Mouse (Mus musculus) heart, embryonic 12.5 days (tissue): ENCODE measurements around the gene Aatf. TPM values are rescaled to one million over a fixed set of nuclear protein-coding genes. Genes with fewer than 3 reads are reported as not detected.

Experiments
- ATAC-seq: fragments of 200-750 bp; cut with Nextera tagmentation; 2 replicates; pipeline ENCODE4 v1.8.0; 2017; ENCODE audit warnings: moderate TSS enrichment, moderate library complexity; ENCODE audit not compliant: insufficient number of reproducible peaks, low FRiP score
- H3K27ac ChIP-seq: fragments of 300-500 bp; sonication (generic); 2 replicates; pipeline ENCODE4 v1.5.1; 2016; ENCODE audit warnings: mild to moderate bottlenecking, moderate library complexity; ENCODE audit not compliant: poor library complexity, severe bottlenecking
- H3K27me3 ChIP-seq: fragments of 300-500 bp; sonication (generic); replicated peaks from 2 replicates; pipeline ENCODE4 v1.6.1; 2016; ENCODE audit warnings: mild to moderate bottlenecking, moderate library complexity
- H3K36me3 ChIP-seq: fragments of 300-500 bp; sonication (generic); 2 replicates; pipeline ENCODE4 v1.6.1; 2016; ENCODE audit warnings: mild to moderate bottlenecking, moderate library complexity
- H3K4me1 ChIP-seq: fragments of 300-500 bp; sonication (generic); replicated peaks from 2 replicates; pipeline ENCODE4 v1.6.1; 2016; ENCODE audit warnings: mild to moderate bottlenecking
- H3K4me2 ChIP-seq: fragments of 300-500 bp; sonication (generic); 2 replicates; pipeline ENCODE4 v1.6.1; 2016; ENCODE audit warnings: mild to moderate bottlenecking, moderate library complexity
- H3K4me3 ChIP-seq: fragments of 300-500 bp; sonication (generic); 2 replicates; pipeline ENCODE4 v1.5.1; 2016; ENCODE audit warnings: mild to moderate bottlenecking
- H3K9ac ChIP-seq: fragments of 300-500 bp; sonication (generic); 2 replicates; pipeline ENCODE4 v1.6.1; 2016; ENCODE audit warnings: mild to moderate bottlenecking, moderate library complexity
- H3K9me3 ChIP-seq: fragments of 300-500 bp; sonication (generic); replicated peaks from 2 replicates; pipeline ENCODE4 v1.6.1; 2016; ENCODE audit warnings: mild to moderate bottlenecking, moderate library complexity
- WGBS: fragments of 180-500 bp; shearing (Covaris S2); methylation state at CpG from one replicate; pipeline ENCODE4 v1.1.7; 2016; 5-methylcytosine and 5-hydroxymethylcytosine counted together
- polyA plus RNA-seq: library from polyadenylated mRNA; unstranded; fragments of >200 nt; fragmentation: Nextera tagmentation; extraction: Ambion mirVana; gene quantifications from 2 replicates; pipeline ENCODE4 v1.2.1, GENCODE M21; 2016

Aatf gene
- polyA plus RNA-seq, 1 experiment from 2014 or later: 28.6 TPM

DNA sequence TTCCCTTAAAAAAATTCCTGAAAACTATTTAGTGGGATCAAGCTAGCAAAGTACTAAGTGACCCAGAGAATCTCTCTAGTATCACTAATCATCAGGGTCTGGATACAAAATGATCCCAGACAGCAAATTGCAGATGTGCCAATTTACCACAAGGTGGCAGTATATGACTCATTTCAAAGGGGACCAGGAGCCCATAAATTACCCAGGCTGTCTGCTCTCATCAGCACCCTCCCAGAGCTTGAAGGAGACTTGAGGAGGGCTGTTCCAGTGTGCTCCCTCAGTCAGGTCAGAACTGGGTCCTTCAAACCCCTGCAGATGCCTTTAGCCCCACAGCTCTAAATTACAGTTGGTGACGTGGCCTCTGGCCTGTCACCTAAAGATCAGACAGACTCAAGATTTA is 83.7 kb downstream of the Aatf start:
- H3K4me3 ChIP-seq: no peak overlapping the region
- no peaks in the 10 kb centered on the region for H3K27me3 ChIP-seq
- no peak for ATAC-seq
- no peaks in the 10 kb centered on the region for H3K9me3 ChIP-seq
- no peak overlapping the region for H3K4me2 ChIP-seq
- 62% methylated on average over 1 of the region's 1 CpGs for WGBS
- H3K36me3 ChIP-seq: peaks cover 4% of the 10 kb centered on the region; the same call in 1 of the 2 replicates
- H3K9ac ChIP-seq: no peak overlapping the region
- no peaks in the 10 kb centered on the region for H3K4me1 ChIP-seq
- no peak overlapping the region for H3K27ac ChIP-seq

DNA sequence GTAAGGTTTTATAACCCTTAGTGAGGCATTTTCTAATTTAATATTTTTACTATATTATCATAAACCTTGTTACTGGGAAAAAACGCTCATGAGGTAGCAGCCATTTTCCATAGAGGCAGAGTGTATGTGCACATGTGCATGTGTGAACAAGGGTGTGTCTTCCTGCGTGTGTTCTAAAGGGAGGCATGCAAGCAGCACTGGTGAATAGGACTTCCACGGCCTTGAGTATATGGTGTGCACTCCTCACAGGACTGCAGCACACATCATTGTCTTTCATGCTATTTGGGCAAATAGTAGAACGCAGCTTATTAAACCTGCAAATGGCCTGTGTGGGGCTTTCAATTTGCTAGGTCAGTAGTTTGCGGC is 86.7 kb downstream of the Aatf start:
- no peaks in the 10 kb centered on the region for H3K9me3 ChIP-seq
- H3K36me3 ChIP-seq: no peaks in the 10 kb centered on the region; the same call in 1 of the 2 replicates
- no peaks in the 10 kb centered on the region for H3K27me3 ChIP-seq
- peaks cover 12% of the 10 kb centered on the region for H3K4me1 ChIP-seq
- no peak overlapping the region for H3K4me2 ChIP-seq
- ATAC-seq: no peak
- H3K9ac ChIP-seq: no peak overlapping the region
- H3K4me3 ChIP-seq: no peak overlapping the region
- WGBS: 89% methylated on average over 5 of the region's 5 CpGs
- H3K27ac ChIP-seq: no peak overlapping the region

DNA sequence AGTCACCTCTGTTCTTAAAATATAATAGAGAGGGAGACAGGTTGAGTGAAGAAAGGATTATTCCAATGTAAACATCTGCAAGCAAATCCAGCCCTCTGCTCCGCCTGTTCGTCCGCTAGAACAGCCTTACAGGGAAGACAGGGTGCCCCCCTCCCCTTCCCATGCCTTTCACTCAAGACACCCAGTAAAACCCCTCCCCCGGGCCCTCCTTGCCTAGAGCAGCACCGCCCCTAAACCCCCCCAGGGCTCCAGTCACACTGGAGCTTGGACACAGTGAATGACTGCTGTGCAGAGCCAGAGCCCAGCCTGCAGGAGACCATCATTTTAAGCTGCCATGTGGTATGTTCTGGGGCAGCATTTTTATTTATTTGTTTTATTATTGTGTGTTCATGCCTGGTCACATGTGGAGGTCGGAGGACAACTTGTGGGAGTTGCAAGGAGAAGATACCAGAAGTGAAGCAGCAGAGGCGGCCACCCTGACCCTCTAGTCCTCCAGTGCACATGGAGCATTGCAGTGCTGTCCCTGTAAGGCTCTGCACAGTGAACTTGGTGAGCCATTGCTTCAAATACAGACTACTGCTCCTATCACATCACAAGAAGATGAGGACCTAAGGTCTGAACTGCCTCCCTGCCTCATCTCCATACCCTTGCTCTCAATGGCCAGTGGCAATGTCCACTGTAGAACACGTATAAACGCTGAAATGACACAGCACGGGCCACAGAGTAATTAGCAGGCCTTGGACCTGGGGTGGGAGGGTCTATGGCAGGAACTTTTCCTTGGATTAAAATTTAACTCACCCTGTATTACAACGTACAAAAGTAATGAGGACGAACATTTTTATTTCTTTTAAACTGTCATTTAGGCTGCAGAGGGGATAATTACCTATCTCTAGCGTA is 87.3 kb downstream of the Aatf start:
- H3K9me3 ChIP-seq: no peaks in the 10 kb centered on the region
- H3K4me2 ChIP-seq: no peak overlapping the region
- ATAC-seq: no peak
- H3K4me1 ChIP-seq: peaks cover 12% of the 10 kb centered on the region
- H3K27me3 ChIP-seq: no peaks in the 10 kb centered on the region
- no peak overlapping the region for H3K27ac ChIP-seq
- no peak overlapping the region for H3K4me3 ChIP-seq
- H3K36me3 ChIP-seq: no peaks in the 10 kb centered on the region
- 70% methylated on average over 13 of the region's 13 CpGs for WGBS
- no peak overlapping the region for H3K9ac ChIP-seq

DNA sequence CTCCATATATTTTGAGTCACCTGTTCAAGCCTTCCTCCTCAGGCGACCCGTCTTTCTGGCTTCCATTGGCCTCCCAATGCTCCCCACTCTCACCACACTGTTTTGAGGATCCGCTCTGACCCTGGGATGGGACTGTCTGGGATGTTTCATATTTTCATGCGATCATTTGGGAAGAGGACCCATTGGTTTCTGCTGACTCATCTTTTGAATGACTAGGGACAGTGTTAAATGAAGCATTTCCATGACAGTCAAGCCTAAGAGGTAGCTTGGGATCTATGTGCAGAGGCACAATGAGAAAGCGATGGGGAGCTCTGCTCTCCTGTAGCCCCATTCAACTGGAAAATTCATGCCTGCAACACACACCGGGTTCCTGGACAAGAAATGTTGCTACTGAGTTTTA is 92.5 kb downstream of the Aatf start:
- no peaks in the 10 kb centered on the region for H3K36me3 ChIP-seq
- no peak overlapping the region for H3K4me3 ChIP-seq
- H3K27ac ChIP-seq: no peak overlapping the region
- peaks cover 12% of the 10 kb centered on the region for H3K4me1 ChIP-seq
- no peaks in the 10 kb centered on the region for H3K9me3 ChIP-seq
- ATAC-seq: no peak
- 85% methylated on average over 6 of the region's 6 CpGs for WGBS
- H3K4me2 ChIP-seq: no peak overlapping the region
- no peak overlapping the region for H3K9ac ChIP-seq
- H3K27me3 ChIP-seq: no peaks in the 10 kb centered on the region

DNA sequence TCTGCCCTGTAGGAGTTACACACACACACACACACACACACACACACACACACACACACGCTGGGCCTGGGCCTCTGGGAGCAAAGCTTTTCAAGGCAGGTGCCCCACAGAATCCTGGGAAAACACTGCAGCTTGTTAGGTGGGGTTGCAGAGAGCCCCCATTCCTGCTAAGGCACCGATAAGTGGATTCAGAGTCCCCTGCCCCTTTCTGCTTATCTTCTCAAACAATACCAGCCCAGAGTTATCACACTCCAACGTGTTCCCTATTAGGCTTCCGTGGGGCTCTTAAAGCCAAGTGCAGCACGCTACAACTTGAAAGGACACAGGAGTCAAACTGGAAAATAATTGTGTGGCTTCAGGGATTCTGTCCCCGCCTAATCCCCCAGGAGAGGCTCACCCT is 100.2 kb downstream of the Aatf start:
- Histone ChIP-seq H3K9ac (no peak overlapping the region), H3K36me3 (no peaks in the 10 kb centered on the region), H3K27me3 (0 out of 2 replicates have a peak, but pooled peaks cover 3% of the 10 kb centered on the region), H3K9me3 (no peaks in the 10 kb centered on the region), H3K4me3 (no peak overlapping the region), H3K4me1 (peaks cover 32% of the 10 kb centered on the region), H3K4me2 (peak overlapping the region; percentile 28; the same call in 1 of the 2 replicates), H3K27ac (peak overlapping the region; percentile 19; the same call in 1 of the 2 replicates)
- ATAC-seq: peak; percentile 44; the same call in 1 of the 2 replicates
- 23% methylated on average over 6 of the region's 6 CpGs for WGBS

DNA sequence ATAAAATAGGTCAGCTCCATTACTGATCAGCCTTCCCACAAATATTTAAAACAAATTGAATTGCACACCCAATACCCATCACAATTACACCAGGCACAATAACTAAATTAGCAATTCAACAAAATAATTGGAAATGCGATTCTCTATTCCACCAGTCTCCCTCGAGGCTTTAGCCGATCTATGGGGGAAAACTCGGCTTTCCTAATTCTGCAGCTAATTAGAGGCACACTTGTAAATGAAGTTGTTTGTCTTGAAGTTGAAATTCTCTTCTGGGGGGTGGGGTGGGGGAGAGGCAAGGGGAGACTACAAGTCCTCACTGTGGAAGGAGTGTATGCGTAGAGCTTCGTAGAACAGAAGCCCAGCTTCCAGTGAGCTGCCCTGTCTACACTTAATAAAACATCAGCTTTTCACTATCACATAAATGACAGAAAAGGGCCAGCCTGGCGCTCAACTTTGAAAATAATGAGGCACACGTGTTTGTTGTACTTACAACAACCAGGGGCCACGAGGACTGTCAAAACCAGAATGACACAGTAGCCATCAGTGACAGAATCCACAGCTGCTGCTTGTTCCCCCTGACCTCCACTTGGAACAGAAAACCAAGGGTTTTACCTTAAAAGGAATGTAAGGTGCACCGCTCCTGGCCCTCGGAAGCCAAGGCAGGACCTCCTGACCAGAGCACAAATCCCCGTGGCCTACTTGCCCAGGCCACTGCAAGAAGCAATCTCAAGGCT is 101.0 kb downstream of the Aatf start:
- Histone ChIP-seq H3K27me3 (0 out of 2 replicates have a peak, but pooled peaks cover 3% of the 10 kb centered on the region), H3K4me2 (no peak overlapping the region), H3K4me3 (no peak overlapping the region), H3K9me3 (no peaks in the 10 kb centered on the region), H3K27ac (no peak overlapping the region), H3K9ac (no peak overlapping the region), H3K36me3 (no peaks in the 10 kb centered on the region), H3K4me1 (peaks cover 32% of the 10 kb centered on the region)
- WGBS: 67% methylated on average over 12 of the region's 12 CpGs
- ATAC-seq: no peak

DNA sequence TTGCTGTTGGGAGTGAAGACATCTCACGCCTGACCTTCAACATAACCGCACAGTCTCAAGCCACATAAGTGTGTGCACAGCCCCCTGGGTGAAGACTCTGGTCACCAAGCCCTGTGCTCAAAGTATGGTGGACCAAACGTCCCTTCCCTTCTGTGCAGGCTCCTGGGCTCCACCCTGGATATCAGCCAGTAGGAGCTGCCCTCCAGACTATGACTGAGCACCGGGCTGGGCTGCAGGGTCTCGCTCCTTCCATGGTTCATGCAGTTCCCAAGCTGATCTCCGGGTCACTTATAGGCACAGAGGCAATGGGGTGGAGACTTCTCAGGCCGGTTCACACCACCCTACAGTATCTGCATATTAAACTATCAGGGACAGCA is 101.7 kb downstream of the Aatf start:
- 62% methylated on average over 7 of the region's 7 CpGs for WGBS
- Histone ChIP-seq H3K27ac (no peak overlapping the region), H3K27me3 (0 out of 2 replicates have a peak, but pooled peaks cover 3% of the 10 kb centered on the region), H3K4me3 (no peak overlapping the region), H3K4me1 (peaks cover 32% of the 10 kb centered on the region), H3K4me2 (no peak overlapping the region), H3K36me3 (no peaks in the 10 kb centered on the region), H3K9ac (no peak overlapping the region), H3K9me3 (peaks cover 3% of the 10 kb centered on the region)
- ATAC-seq: peak; percentile 26; the same call in 1 of the 2 replicates

DNA sequence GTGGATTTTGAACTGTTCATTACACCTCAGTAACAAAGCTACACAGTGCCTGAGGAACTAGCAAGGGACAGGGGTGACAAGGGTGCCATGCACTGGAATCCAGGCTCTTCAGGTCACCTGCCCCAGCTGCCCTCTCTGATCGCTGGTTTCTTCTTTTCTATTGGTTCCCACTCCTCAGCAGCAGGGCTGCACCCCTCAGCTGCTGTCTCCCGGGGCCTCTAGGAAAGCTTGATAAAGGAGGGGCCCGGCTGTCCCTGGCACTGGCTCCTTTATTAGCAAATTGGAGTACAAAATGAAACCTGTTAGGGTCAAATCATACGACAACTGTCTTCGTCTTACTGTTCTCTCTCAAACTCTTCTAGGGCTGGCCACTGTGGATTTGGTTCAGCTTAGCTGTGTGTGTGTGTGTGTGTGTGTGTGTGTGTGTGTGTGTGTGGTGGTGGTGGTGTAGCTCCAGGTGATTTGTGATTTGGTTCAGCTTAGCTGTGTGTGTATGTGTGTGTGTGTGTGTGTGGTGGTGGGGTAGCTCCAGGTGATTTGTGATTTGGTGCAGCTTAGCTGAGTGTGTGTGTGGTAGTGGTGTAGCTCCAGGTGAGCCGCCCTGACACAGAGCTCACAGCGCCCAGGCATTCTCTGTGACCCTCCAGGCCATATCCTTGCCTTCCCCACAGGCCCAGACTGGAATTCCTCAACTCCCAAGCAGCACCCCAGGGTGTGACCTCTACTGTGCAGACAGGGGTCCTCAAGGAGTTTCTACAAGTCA is 102.3 kb downstream of the Aatf start:
- H3K9me3 ChIP-seq: peaks cover 8% of the 10 kb centered on the region
- no peak overlapping the region for H3K27ac ChIP-seq
- 0 out of 2 replicates have a peak, but pooled peaks cover 3% of the 10 kb centered on the region for H3K27me3 ChIP-seq
- 57% methylated on average over 7 of the region's 7 CpGs for WGBS
- H3K4me1 ChIP-seq: peaks cover 32% of the 10 kb centered on the region
- H3K36me3 ChIP-seq: no peaks in the 10 kb centered on the region
- H3K9ac ChIP-seq: no peak overlapping the region
- ATAC-seq: no peak
- no peak overlapping the region for H3K4me3 ChIP-seq
- H3K4me2 ChIP-seq: no peak overlapping the region

DNA sequence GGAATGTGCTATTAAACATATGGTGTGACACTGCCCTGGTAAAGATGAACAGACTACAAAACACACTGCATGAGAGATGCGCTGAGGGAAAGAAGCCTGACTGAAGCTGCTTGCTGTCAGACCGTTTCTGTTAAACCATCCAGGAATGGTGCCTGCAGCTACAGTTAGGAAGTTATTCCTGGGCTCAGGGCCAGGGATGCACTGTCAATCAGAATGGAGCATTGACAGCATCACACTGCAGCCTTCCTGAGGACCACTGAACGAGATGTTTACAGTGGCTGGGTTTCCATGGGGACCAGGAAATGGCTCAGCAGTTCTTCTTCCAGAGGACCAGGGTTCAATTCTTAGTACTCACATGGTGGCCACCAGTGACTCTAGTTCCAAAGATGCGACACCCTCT is 102.9 kb downstream of the Aatf start:
- no peak for ATAC-seq
- Histone ChIP-seq H3K9ac (no peak overlapping the region), H3K27me3 (0 out of 2 replicates have a peak, but pooled peaks cover 3% of the 10 kb centered on the region), H3K9me3 (peaks cover 8% of the 10 kb centered on the region), H3K4me3 (no peak overlapping the region), H3K36me3 (no peaks in the 10 kb centered on the region), H3K4me2 (no peak overlapping the region), H3K27ac (no peak overlapping the region), H3K4me1 (peaks cover 32% of the 10 kb centered on the region)
- WGBS: 59% methylated on average over 4 of the region's 4 CpGs

DNA sequence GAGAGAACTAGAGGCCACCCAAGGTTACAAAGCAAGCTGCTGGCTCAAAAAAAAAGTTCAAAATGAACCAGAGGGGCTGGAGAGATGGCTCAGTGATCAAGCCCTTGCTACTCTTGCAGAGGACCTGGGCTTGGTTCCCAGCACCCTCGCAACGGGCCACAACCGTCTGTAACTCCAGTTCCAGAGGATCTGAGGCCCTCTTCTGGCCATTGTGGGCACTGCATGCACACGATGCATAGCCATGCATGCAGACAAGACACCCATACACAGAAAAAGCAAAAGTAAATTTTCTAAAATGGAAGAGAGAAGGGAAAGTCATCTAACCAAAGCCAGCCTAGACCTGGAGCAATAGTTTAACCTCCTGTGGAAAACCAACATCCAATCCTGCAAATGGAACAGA is 106.6 kb downstream of the Aatf start:
- no peak overlapping the region for H3K27ac ChIP-seq
- H3K4me3 ChIP-seq: no peak overlapping the region
- H3K9ac ChIP-seq: no peak overlapping the region
- no peak for ATAC-seq
- no peak overlapping the region for H3K4me2 ChIP-seq
- H3K27me3 ChIP-seq: no peaks in the 10 kb centered on the region
- H3K9me3 ChIP-seq: peaks cover 8% of the 10 kb centered on the region
- 90% methylated on average over 4 of the region's 4 CpGs for WGBS
- no peaks in the 10 kb centered on the region for H3K36me3 ChIP-seq
- peaks cover 31% of the 10 kb centered on the region for H3K4me1 ChIP-seq

DNA sequence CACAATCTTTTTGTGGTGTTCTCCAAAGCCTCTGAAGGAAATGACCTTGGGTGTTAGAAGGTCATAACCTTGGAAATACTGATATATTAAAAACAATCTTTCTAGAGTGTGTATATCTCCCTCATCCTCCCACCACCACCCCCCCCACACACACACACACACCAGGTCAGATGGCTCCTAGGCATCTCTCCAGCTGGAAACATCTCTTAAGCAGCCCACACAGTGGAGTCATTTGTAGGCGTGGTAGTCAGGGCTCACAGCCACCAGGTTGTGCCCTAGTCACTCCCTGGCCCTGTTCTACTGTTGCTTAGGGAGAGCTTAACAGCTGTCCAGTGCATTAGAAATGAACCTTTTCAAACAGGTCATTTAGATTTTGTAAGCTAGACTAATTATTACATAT is 118.3 kb downstream of the Aatf start:
- Histone ChIP-seq H3K4me2 (no peak overlapping the region), H3K4me1 (peaks cover 25% of the 10 kb centered on the region), H3K9ac (no peak overlapping the region), H3K4me3 (no peak overlapping the region), H3K36me3 (peaks cover 23% of the 10 kb centered on the region), H3K27me3 (no peaks in the 10 kb centered on the region), H3K9me3 (no peaks in the 10 kb centered on the region), H3K27ac (no peak overlapping the region)
- no peak for ATAC-seq
- WGBS: 52% methylated on average over 1 of the region's 1 CpGs
